Mouse (Mus musculus) forebrain, postnatal 0 days (tissue): ENCODE data around the gene Ppp1r12b. TPM values are rescaled to one million over a fixed set of nuclear protein-coding genes. Genes with fewer than 3 reads are reported as not detected.

ENCODE experiments used
- ATAC-seq: fragments of 200-750 bp; cut with Nextera tagmentation; 2 replicates; pipeline ENCODE4 v1.8.0; 2017; ENCODE audit warnings: mild to moderate bottlenecking, moderate library complexity
- DNase-seq: peaks from one replicate; pipeline ENCODE4 v3.0.0-alpha.2; 2015
- H3K27ac ChIP-seq: fragments of 300-500 bp; sonication (generic); 2 replicates; pipeline ENCODE4 v1.5.1; 2014; ENCODE audit warnings: low read depth, mild to moderate bottlenecking, antibody characterized with exemption, low read length, moderate library complexity, mixed read lengths
- H3K27me3 ChIP-seq: fragments of 300-500 bp; sonication (generic); 2 replicates; pipeline ENCODE4 v1.6.1; 2014; ENCODE audit warnings: mild to moderate bottlenecking, low read length, mixed read lengths; ENCODE audit not compliant: insufficient read depth
- H3K36me3 ChIP-seq: fragments of 300-500 bp; sonication (generic); 2 replicates; pipeline ENCODE4 v1.6.1; 2014; ENCODE audit warnings: mild to moderate bottlenecking, moderate library complexity; ENCODE audit not compliant: insufficient read depth
- H3K4me1 ChIP-seq: fragments of 300-500 bp; sonication (generic); 2 replicates; pipeline ENCODE4 v1.6.1; 2014; ENCODE audit warnings: antibody characterized with exemption; ENCODE audit not compliant: insufficient read depth
- H3K4me2 ChIP-seq: fragments of 300-500 bp; sonication (generic); 2 replicates; pipeline ENCODE4 v1.6.1; 2014; ENCODE audit warnings: low read depth, mild to moderate bottlenecking, moderate library complexity
- H3K4me3 ChIP-seq: fragments of 300-500 bp; sonication (generic); 2 replicates; pipeline ENCODE4 v1.5.1; 2014; ENCODE audit warnings: low read depth, low read length, mixed read lengths
- H3K9ac ChIP-seq: fragments of 300-500 bp; sonication (generic); 2 replicates; pipeline ENCODE4 v1.6.1; 2014; ENCODE audit warnings: mild to moderate bottlenecking
- H3K9me3 ChIP-seq: fragments of 300-500 bp; sonication (generic); 2 replicates; pipeline ENCODE4 v1.6.1; 2016; ENCODE audit warnings: low read length
- CTCF ChIP-seq: sonication (generic); IDR thresholded peaks from 2 replicates; pipeline ENCODE4 v1.5.1; 2016; ENCODE audit warnings: antibody characterized with exemption, control low read depth, low read depth
- WGBS: fragments of 180-500 bp; shearing (Covaris S2); extraction: QIAGEN DNeasy Blood & Tissue Kit; methylation state at CpG from one replicate; pipeline ENCODE4 v1.1.7; 2014; 5-methylcytosine and 5-hydroxymethylcytosine counted together
- polyA plus RNA-seq: library from polyadenylated mRNA; unstranded; fragments of >200 nt; fragmentation: Nextera tagmentation; extraction: Ambion mirVana; gene quantifications from 2 replicates; pipeline ENCODE4 v1.2.1, GENCODE M21; 2015
- total RNA-seq: library from RNA; depleted of rRNA; stranded (reverse); fragments of >200 nt; gene quantifications from 2 replicates; pipeline ENCODE4 v1.2.3, GENCODE M21; 2014

Ppp1r12b gene
- total and polyA plus RNA-seq, 2 experiments from 2014 or later, result 12.4 to 39.9 TPM

DNA sequence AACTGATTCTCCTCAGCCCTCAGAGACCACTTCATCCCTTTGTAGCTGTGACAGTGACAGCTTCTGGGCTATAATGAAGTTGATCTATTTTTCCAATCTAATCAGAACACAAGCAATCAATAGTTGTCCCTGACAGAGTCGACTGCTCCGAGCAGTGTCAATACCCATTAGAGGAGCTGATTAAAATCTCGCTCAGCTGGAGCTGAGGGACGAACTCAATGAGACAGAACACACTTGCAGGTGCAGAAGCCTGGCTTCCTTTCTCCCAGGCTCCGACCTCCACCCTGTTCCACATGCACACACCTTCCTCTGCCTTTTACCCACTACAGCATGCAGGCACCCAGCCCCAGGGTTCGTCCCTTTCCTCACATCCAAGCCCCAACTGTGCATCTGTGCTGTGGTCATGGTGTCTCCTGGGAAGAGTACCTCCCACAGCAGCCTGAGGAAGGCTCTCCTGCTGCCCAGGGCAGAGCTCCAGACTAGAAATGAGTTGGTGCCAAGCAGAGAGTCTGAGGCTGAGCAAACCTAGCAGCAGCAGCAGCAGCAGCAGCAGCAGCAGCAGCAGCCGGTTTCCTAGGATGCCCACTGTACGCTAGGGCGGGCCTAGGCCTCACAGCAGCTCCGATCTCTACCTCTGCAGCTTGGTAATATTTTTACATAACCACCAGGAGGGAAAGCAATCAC is 199.4 kb downstream of the Ppp1r12b start:
- no peak overlapping the region for H3K4me2 ChIP-seq
- no peak for TF ChIP-seq CTCF
- H3K4me1 ChIP-seq, result no peaks in the 10 kb centered on the region
- WGBS, result 69% methylated on average over 10 of the region's 10 CpGs
- ATAC-seq (0 out of 2 replicates have a peak, but pooled peaks have one; percentile 20), DNase-seq (no peak)
- H3K9me3 ChIP-seq, result no peaks in the 10 kb centered on the region
- H3K9ac ChIP-seq, result no peak overlapping the region
- H3K27me3 ChIP-seq, result no peaks in the 10 kb centered on the region
- H3K36me3 ChIP-seq, result peaks cover 19% of the 10 kb centered on the region
- H3K27ac ChIP-seq, result no peak overlapping the region
- H3K4me3 ChIP-seq, result no peak overlapping the region

- H3K9me3 ChIP-seq, result no peaks in the 10 kb centered on the region
- no peaks in the 10 kb centered on the region for H3K4me1 ChIP-seq
- TF ChIP-seq CTCF, result no peak
- 65% methylated on average over 13 of the region's 13 CpGs for WGBS
- ATAC-seq, result no peak
- H3K27ac ChIP-seq, result no peak overlapping the region
- no peak overlapping the region for H3K4me2 ChIP-seq
- peaks cover 19% of the 10 kb centered on the region for H3K36me3 ChIP-seq
- DNase-seq, result no peak
- H3K9ac ChIP-seq, result no peak overlapping the region
- no peak overlapping the region for H3K4me3 ChIP-seq
- no peaks in the 10 kb centered on the region for H3K27me3 ChIP-seq
Measured at GRCm38 (mm10) chr1:134755548-134756189, 200.1 kb downstream of the Ppp1r12b start.

DNA sequence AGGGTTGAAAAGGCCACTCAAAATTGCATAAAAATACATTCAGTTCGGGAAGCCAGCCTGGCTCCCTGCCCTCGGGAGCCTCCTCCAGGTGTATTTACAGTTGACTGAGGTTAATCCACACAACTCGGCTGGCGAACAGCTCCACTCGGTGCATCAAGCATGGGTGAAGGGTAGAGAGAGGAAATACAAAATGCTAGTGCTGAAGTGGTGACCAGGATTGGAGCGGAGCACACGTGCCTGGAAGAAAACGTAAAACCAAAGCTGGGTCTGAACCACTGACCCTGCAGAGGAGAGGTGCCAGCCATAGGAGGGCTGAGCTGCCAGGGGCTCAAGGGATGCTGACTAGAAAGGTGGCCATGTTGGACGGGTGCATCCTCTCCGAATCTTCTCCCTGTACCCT is 200.9 kb downstream of the Ppp1r12b start:
- no peak overlapping the region for H3K9ac ChIP-seq
- 84% methylated on average over 10 of the region's 10 CpGs for WGBS
- no peak for ATAC-seq
- no peak for TF ChIP-seq CTCF
- H3K27me3 ChIP-seq, result no peaks in the 10 kb centered on the region
- no peaks in the 10 kb centered on the region for H3K4me1 ChIP-seq
- H3K4me3 ChIP-seq, result no peak overlapping the region
- no peak for DNase-seq
- H3K36me3 ChIP-seq, result peaks cover 15% of the 10 kb centered on the region; the same call in 1 of the 2 replicates
- H3K4me2 ChIP-seq, result no peak overlapping the region
- no peaks in the 10 kb centered on the region for H3K9me3 ChIP-seq
- no peak overlapping the region for H3K27ac ChIP-seq

- H3K27ac ChIP-seq, result no peak overlapping the region
- DNase-seq (no peak), ATAC-seq (no peak)
- no peak overlapping the region for H3K4me2 ChIP-seq
- H3K27me3 ChIP-seq, result no peaks in the 10 kb centered on the region
- no peak for TF ChIP-seq CTCF
- H3K9me3 ChIP-seq, result no peaks in the 10 kb centered on the region
- no peak overlapping the region for H3K4me3 ChIP-seq
- 78% methylated on average over 13 of the region's 13 CpGs for WGBS
- H3K36me3 ChIP-seq, result peaks cover 8% of the 10 kb centered on the region; the same call in 1 of the 2 replicates
- no peaks in the 10 kb centered on the region for H3K4me1 ChIP-seq
- H3K9ac ChIP-seq, result no peak overlapping the region
Measured at GRCm38 (mm10) chr1:134753751-134754630, 201.8 kb downstream of the Ppp1r12b start.

GRCm38 (mm10) chr1:134752447-134752846 is 203.3 kb downstream of the Ppp1r12b start:
- no peaks in the 10 kb centered on the region for H3K9me3 ChIP-seq
- TF ChIP-seq CTCF, result no peak
- no peak overlapping the region for H3K9ac ChIP-seq
- WGBS, result 78% methylated on average over 5 of the region's 5 CpGs
- no peak overlapping the region for H3K4me3 ChIP-seq
- no peak for DNase-seq
- no peak for ATAC-seq
- 0 out of 2 replicates have a peak, but pooled peaks cover 4% of the 10 kb centered on the region for H3K36me3 ChIP-seq
- no peaks in the 10 kb centered on the region for H3K4me1 ChIP-seq
- H3K27ac ChIP-seq, result no peak overlapping the region
- no peak overlapping the region for H3K4me2 ChIP-seq
- no peaks in the 10 kb centered on the region for H3K27me3 ChIP-seq

DNA sequence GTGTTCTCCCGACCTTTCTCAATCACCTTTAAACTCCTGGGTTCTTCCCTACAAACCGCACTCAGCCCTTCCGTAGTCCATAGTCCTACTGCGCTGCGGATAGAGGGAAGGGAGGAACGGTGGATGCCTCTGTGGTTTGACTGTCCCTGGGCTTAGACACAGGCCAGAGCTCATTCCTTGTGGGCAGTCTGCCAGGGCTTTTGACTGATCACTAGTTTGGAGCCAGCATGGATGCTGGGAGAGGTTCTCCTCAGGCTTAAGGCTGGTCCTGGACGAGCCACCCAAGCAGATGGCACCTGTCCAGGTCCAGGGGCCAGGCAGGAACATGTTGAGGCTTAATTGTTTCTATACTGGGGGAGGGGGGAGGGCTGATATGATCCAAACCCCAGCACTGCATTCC is 205.9 kb downstream of the Ppp1r12b start:
- no peak overlapping the region for H3K9ac ChIP-seq
- no peaks in the 10 kb centered on the region for H3K36me3 ChIP-seq
- no peaks in the 10 kb centered on the region for H3K4me1 ChIP-seq
- DNase-seq, result no peak
- H3K4me2 ChIP-seq, result no peak overlapping the region
- no peak overlapping the region for H3K27ac ChIP-seq
- no peaks in the 10 kb centered on the region for H3K9me3 ChIP-seq
- WGBS, result 72% methylated on average over 7 of the region's 7 CpGs
- no peaks in the 10 kb centered on the region for H3K27me3 ChIP-seq
- ATAC-seq, result no peak
- TF ChIP-seq CTCF, result no peak
- no peak overlapping the region for H3K4me3 ChIP-seq
